Mouse (Mus musculus) small intestine, adult 2 months (tissue): ENCODE data around the gene Pde4d.

Experiments used
- CTCF ChIP-seq: fragments of 200-500 bp; IDR thresholded peaks from 2 replicates; pipeline ENCODE4 v1.5.1; 2012; ENCODE audit warnings: low read depth, mild to moderate bottlenecking, control low read depth, inconsistent platforms, low read length, moderate library complexity, mixed read lengths; ENCODE audit not compliant: insufficient replicate concordance, insufficient read length; ENCODE audit errors: extremely low read depth
- POLR2A ChIP-seq: fragments of 200-500 bp; IDR thresholded peaks from 2 replicates; pipeline ENCODE4 v1.6.1; 2012; ENCODE audit warnings: low read depth, mild to moderate bottlenecking, control low read depth, inconsistent platforms, low read length, moderate library complexity

DNA sequence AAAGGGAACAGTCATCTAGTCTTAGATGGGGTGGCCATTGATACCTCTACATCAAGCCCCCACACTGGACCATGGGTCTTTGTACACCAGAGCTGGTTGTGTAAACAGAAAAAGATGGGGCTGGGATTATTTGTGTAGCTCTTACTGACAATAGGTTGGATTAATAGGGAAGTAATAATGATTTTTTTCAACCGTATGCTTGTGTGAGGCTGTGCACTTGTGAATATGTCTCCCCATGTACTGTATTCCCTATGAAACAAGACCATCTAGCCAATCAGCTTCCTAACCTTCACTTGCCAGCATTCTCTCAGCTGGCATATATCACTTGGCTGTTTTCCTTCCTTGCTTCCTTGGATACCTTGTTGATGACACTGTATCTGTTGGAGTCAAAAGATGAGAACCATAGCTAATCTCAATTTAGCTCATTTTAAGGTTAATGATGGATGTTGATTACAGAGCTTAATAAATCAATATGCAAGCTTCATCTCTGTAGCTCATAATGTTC, 668.6 kb downstream of the Pde4d start:
- TF ChIP-seq CTCF (no peak), POLR2A (no peak)
